In genomic region chr9:98708001-98708680, GRCm38 (mm10) we compare ENCODE assay signal across 28 mouse cellular contexts.
DNase-seq lines count a peak whose midpoint lies in the region; ATAC-seq and TF ChIP-seq lines count a peak whose summit lies in the region.
"Had no signal": no experiment of that assay in that cellular context is flagged by ENCODE, and none has a peak within 500 bp of the region (broad histone marks: within the 10 kb centered on the region; RNA-seq: fewer than 3 reads in every experiment).

No protein-coding gene starts in this region.

- no peak for TF ChIP-seq CTCF in intestine, postnatal 0 days (IDR thresholded peaks at IDR 0.05; ENCODE audit: low read depth)

- WGBS in intestine, embryonic 14.5 days = 82% methylated on average over 18 of the region's 18 CpGs
- WGBS in intestine, postnatal 0 days = 76% methylated on average over 18 of the region's 18 CpGs
- WGBS in embryonic facial prominence, embryonic 13.5 days = 21% methylated on average over 18 of the region's 18 CpGs
- 26% methylated on average over 18 of the region's 18 CpGs for WGBS in limb, embryonic 12.5 days

- H3K4me3 ChIP-seq in intestine, embryonic 14.5 days (ENCODE audit: low read depth, low read length) = no peak overlapping the region
- H3K4me3 ChIP-seq in intestine, postnatal 0 days (ENCODE audit: low read depth, low read length) = no peak overlapping the region
- no peak overlapping the region for H3K4me3 ChIP-seq in embryonic facial prominence, embryonic 13.5 days
- H3K4me3 ChIP-seq in limb, embryonic 12.5 days (replicated peaks) = no peak overlapping the region
- H3K4me3 ChIP-seq: embryonic facial prominence, embryonic 15.5 days; hindbrain, embryonic 12.5 days; lung, embryonic 15.5 days; neural tube, embryonic 12.5 days had no signal

- no peak overlapping the region for H3K9ac ChIP-seq in intestine, embryonic 14.5 days (ENCODE audit: low read length)
- H3K9ac ChIP-seq in intestine, postnatal 0 days (ENCODE audit: low read depth, low read length) = no peak overlapping the region
- no peak overlapping the region for H3K9ac ChIP-seq in embryonic facial prominence, embryonic 13.5 days
- H3K9ac ChIP-seq in limb, embryonic 12.5 days (replicated peaks) = no peak overlapping the region
- H3K9ac ChIP-seq: embryonic facial prominence, embryonic 15.5 days; hindbrain, embryonic 12.5 days; liver, embryonic 14.5 days; lung, embryonic 15.5 days; neural tube, embryonic 12.5 days had no signal

- no peaks in the 10 kb centered on the region for H3K36me3 ChIP-seq in intestine, embryonic 14.5 days (ENCODE audit: control insufficient read depth, insufficient read depth, low read length)
- H3K36me3 ChIP-seq in intestine, postnatal 0 days (ENCODE audit: control insufficient read depth, insufficient read depth) = no peaks in the 10 kb centered on the region
- H3K36me3 ChIP-seq in embryonic facial prominence, embryonic 13.5 days = no peaks in the 10 kb centered on the region
- no peaks in the 10 kb centered on the region for H3K36me3 ChIP-seq in limb, embryonic 12.5 days
- H3K36me3 ChIP-seq: embryonic facial prominence, embryonic 15.5 days; hindbrain, embryonic 12.5 days; lung, embryonic 15.5 days; neural tube, embryonic 12.5 days had no signal

- DNase-seq in heart, adult 11 months = peak; percentile 91
- DNase-seq in heart, adult 8-10 months (ENCODE audit: low spot score) = no peak
- DNase-seq in intestine, embryonic 14.5 days (ENCODE audit: low spot score) = peak; percentile 38
- no peak for DNase-seq in kidney, adult 18-20 months
- DNase-seq in left cerebral cortex, adult 11 months (ENCODE audit: low spot score) = no peak
- DNase-seq: adrenal gland, postnatal 10 days; cerebellum, adult 9-10 months; cerebellum, postnatal 36 days; gastrocnemius, postnatal 36 days; kidney, postnatal 14 days; layer of hippocampus, adult 9-11 months; liver; right cerebral cortex, adult 18-20 months; spleen, adult 18-20 months had no signal

- no peak overlapping the region for H3K4me2 ChIP-seq in intestine, embryonic 14.5 days (ENCODE audit: low read length)
- no peak overlapping the region for H3K4me2 ChIP-seq in intestine, postnatal 0 days (replicated peaks; ENCODE audit: low read depth)
- H3K4me2 ChIP-seq in embryonic facial prominence, embryonic 13.5 days = peak overlapping the region; percentile 21; the same call in 1 of the 2 replicates
- peak overlapping the region; percentile 33; the same call in 1 of the 2 replicates for H3K4me2 ChIP-seq in limb, embryonic 12.5 days
- H3K4me2 ChIP-seq: embryonic facial prominence, embryonic 15.5 days; hindbrain, embryonic 12.5 days; lung, embryonic 15.5 days; midbrain, embryonic 11.5 days; neural tube, embryonic 12.5 days had no signal

- no peak for ATAC-seq in intestine, embryonic 14.5 days (replicated peaks; ENCODE audit: low FRiP score, low TSS enrichment, low read depth)
- no peak for ATAC-seq in intestine, postnatal 0 days
- ATAC-seq in embryonic facial prominence, embryonic 13.5 days (ENCODE audit: insufficient number of reproducible peaks, insufficient read depth, low FRiP score, low TSS enrichment, low read depth) = no peak
- no peak for ATAC-seq in limb, embryonic 12.5 days (ENCODE audit: insufficient number of reproducible peaks, insufficient read depth, low FRiP score, low TSS enrichment, low read depth)
- ATAC-seq: forebrain, embryonic 14.5 days; hindbrain, postnatal 0 days; intestine, embryonic 16.5 days; midbrain, embryonic 16.5 days; Patski had no signal

- no peak overlapping the region for H3K27ac ChIP-seq in intestine, embryonic 14.5 days (ENCODE audit: low read depth)
- H3K27ac ChIP-seq in intestine, postnatal 0 days (ENCODE audit: low read depth, low read length) = no peak overlapping the region
- H3K27ac ChIP-seq in embryonic facial prominence, embryonic 13.5 days = no peak overlapping the region
- no peak overlapping the region for H3K27ac ChIP-seq in limb, embryonic 12.5 days
- H3K27ac ChIP-seq: embryonic facial prominence, embryonic 15.5 days; hindbrain, embryonic 12.5 days; hindbrain, postnatal 0 days; liver, embryonic 14.5 days; lung, embryonic 15.5 days; neural tube, embryonic 12.5 days had no signal

- peaks cover 9% of the 10 kb centered on the region; the same call in 1 of the 2 replicates for H3K4me1 ChIP-seq in intestine, embryonic 14.5 days (replicated peaks; ENCODE audit: control insufficient read depth, insufficient read depth, low read length)
- H3K4me1 ChIP-seq in intestine, postnatal 0 days (replicated peaks; ENCODE audit: control insufficient read depth, insufficient read depth, low read length) = no peaks in the 10 kb centered on the region
- peaks cover 67% of the 10 kb centered on the region for H3K4me1 ChIP-seq in embryonic facial prominence, embryonic 13.5 days
- peaks cover 64% of the 10 kb centered on the region for H3K4me1 ChIP-seq in limb, embryonic 12.5 days (replicated peaks)
- H3K4me1 ChIP-seq: neural tube, embryonic 12.5 days had no signal

- no peaks in the 10 kb centered on the region for H3K27me3 ChIP-seq in intestine, embryonic 14.5 days (replicated peaks; ENCODE audit: control insufficient read depth, insufficient read depth, low read length)
- H3K27me3 ChIP-seq in intestine, postnatal 0 days (replicated peaks; ENCODE audit: control insufficient read depth, insufficient read depth, low read length) = no peaks in the 10 kb centered on the region
- peaks cover 74% of the 10 kb centered on the region for H3K27me3 ChIP-seq in embryonic facial prominence, embryonic 13.5 days
- no peaks in the 10 kb centered on the region for H3K27me3 ChIP-seq in limb, embryonic 12.5 days
- H3K27me3 ChIP-seq: hindbrain, embryonic 12.5 days; lung, embryonic 15.5 days; neural tube, embryonic 12.5 days had no signal

- H3K9me3 ChIP-seq in intestine, embryonic 14.5 days (ENCODE audit: control insufficient read depth, low read length) = no peaks in the 10 kb centered on the region
- H3K9me3 ChIP-seq in intestine, postnatal 0 days (ENCODE audit: control insufficient read depth) = no peaks in the 10 kb centered on the region
- no peaks in the 10 kb centered on the region for H3K9me3 ChIP-seq in embryonic facial prominence, embryonic 13.5 days
- H3K9me3 ChIP-seq in limb, embryonic 12.5 days = no peaks in the 10 kb centered on the region
- H3K9me3 ChIP-seq: embryonic facial prominence, embryonic 15.5 days; hindbrain, embryonic 12.5 days; lung, embryonic 15.5 days; neural tube, embryonic 12.5 days had no signal

Comparison
In these comparisons a context has a peak if more than half of its experiments do, and no peak if none do; other contexts are left out.
1. DNase-seq: peak in heart, adult 11 months (single experiment) and intestine, embryonic 14.5 days (single experiment); none in heart, adult 8-10 months (single experiment), kidney, adult 18-20 months (single experiment) and left cerebral cortex, adult 11 months (single experiment).
2. H3K4me2 ChIP-seq: peak in embryonic facial prominence, embryonic 13.5 days (single experiment) and limb, embryonic 12.5 days (single experiment); none in intestine, embryonic 14.5 days (single experiment) and intestine, postnatal 0 days (single experiment).